Mouse (Mus musculus) stomach, embryonic 14.5 days (tissue): Measurements from ENCODE around the gene Cdc20. TPM values are rescaled to one million over a fixed set of nuclear protein-coding genes. Genes with fewer than 3 reads are reported as not detected.

ENCODE experiments used
- ATAC-seq: fragments of 200-750 bp; cut with Nextera tagmentation; 2 replicates; pipeline ENCODE4 v1.8.0; 2017; ENCODE audit warnings: low read depth, moderate TSS enrichment; ENCODE audit not compliant: insufficient number of reproducible peaks, insufficient read depth, low FRiP score
- H3K27ac ChIP-seq: fragments of 300-500 bp; sonication (generic); 2 replicates; pipeline ENCODE4 v1.5.1; 2014; ENCODE audit warnings: mild to moderate bottlenecking, low read length, moderate library complexity, mixed read lengths
- H3K27me3 ChIP-seq: fragments of 300-500 bp; sonication (generic); 2 replicates; pipeline ENCODE4 v1.6.1; 2014; ENCODE audit warnings: low read length, control low read depth, mixed read lengths; ENCODE audit not compliant: control insufficient read depth, insufficient read depth
- H3K36me3 ChIP-seq: fragments of 300-500 bp; sonication (generic); 2 replicates; pipeline ENCODE4 v1.6.1; 2014; ENCODE audit warnings: mild to moderate bottlenecking, control low read depth, low read length, moderate library complexity, mixed read lengths; ENCODE audit not compliant: control insufficient read depth, insufficient read depth
- H3K4me1 ChIP-seq: fragments of 300-500 bp; sonication (generic); 2 replicates; pipeline ENCODE4 v1.6.1; 2014; ENCODE audit warnings: low read length, control low read depth, mixed read lengths; ENCODE audit not compliant: control insufficient read depth, insufficient read depth
- H3K4me2 ChIP-seq: fragments of 300-500 bp; sonication (generic); replicated peaks from 2 replicates; pipeline ENCODE4 v1.6.1; 2014; ENCODE audit warnings: low read depth, low read length, control low read depth
- H3K4me3 ChIP-seq: fragments of 300-500 bp; sonication (generic); 2 replicates; pipeline ENCODE4 v1.5.1; 2014; ENCODE audit warnings: low read depth, low read length, control low read depth
- H3K9ac ChIP-seq: fragments of 300-500 bp; sonication (generic); replicated peaks from 2 replicates; pipeline ENCODE4 v1.6.1; 2014; ENCODE audit warnings: low read depth, mild to moderate bottlenecking, control low read depth, low read length, moderate library complexity, mixed read lengths
- H3K9me3 ChIP-seq: fragments of 300-500 bp; sonication (generic); 2 replicates; pipeline ENCODE4 v1.6.1; 2016; ENCODE audit warnings: low read depth, low read length, control low read depth; ENCODE audit not compliant: control insufficient read depth
- WGBS: fragments of 180-500 bp; shearing (Covaris S2); extraction: QIAGEN DNeasy Blood & Tissue Kit; methylation state at CpG from one replicate; pipeline ENCODE4 v1.1.7; 2014; 5-methylcytosine and 5-hydroxymethylcytosine counted together
- polyA plus RNA-seq: library from polyadenylated mRNA; unstranded; fragments of >200 nt; fragmentation: Nextera tagmentation; extraction: Ambion mirVana; gene quantifications from 2 replicates; pipeline ENCODE4 v1.2.1, GENCODE M21; 2014

The Cdc20 gene
- polyA plus RNA-seq, 1 experiment from 2014 or later, result 230 TPM

- 86% methylated on average over 6 of the region's 6 CpGs for WGBS
- no peak for ATAC-seq
- H3K4me2 ChIP-seq, result no peak overlapping the region
- H3K27me3 ChIP-seq, result no peaks in the 10 kb centered on the region
- H3K9me3 ChIP-seq, result no peaks in the 10 kb centered on the region
- H3K4me1 ChIP-seq, result no peaks in the 10 kb centered on the region
- H3K9ac ChIP-seq, result no peak overlapping the region
- peaks cover 76% of the 10 kb centered on the region for H3K36me3 ChIP-seq
- no peak overlapping the region for H3K4me3 ChIP-seq
- no peak overlapping the region for H3K27ac ChIP-seq
Measured at GRCm38 (mm10) chr4:118394505-118394904, 42.6 kb downstream of the Cdc20 start.

- no peak for ATAC-seq
- H3K4me2 ChIP-seq, result no peak overlapping the region
- H3K4me3 ChIP-seq, result no peak overlapping the region
- H3K9ac ChIP-seq, result no peak overlapping the region
- no peaks in the 10 kb centered on the region for H3K4me1 ChIP-seq
- 92% methylated on average over 11 of the region's 11 CpGs for WGBS
- no peak overlapping the region for H3K27ac ChIP-seq
- no peaks in the 10 kb centered on the region for H3K27me3 ChIP-seq
- H3K9me3 ChIP-seq, result no peaks in the 10 kb centered on the region
- H3K36me3 ChIP-seq, result peaks cover 95% of the 10 kb centered on the region
Measured at GRCm38 (mm10) chr4:118390146-118390545, 47.0 kb downstream of the Cdc20 start.

- no peaks in the 10 kb centered on the region for H3K27me3 ChIP-seq
- H3K9me3 ChIP-seq, result no peaks in the 10 kb centered on the region
- no peak for ATAC-seq
- no peak overlapping the region for H3K4me2 ChIP-seq
- 91% methylated on average over 8 of the region's 8 CpGs for WGBS
- H3K4me1 ChIP-seq, result no peaks in the 10 kb centered on the region
- no peak overlapping the region for H3K9ac ChIP-seq
- peaks cover 90% of the 10 kb centered on the region for H3K36me3 ChIP-seq
- no peak overlapping the region for H3K4me3 ChIP-seq
- no peak overlapping the region for H3K27ac ChIP-seq
Measured at GRCm38 (mm10) chr4:118387316-118387715, 49.8 kb downstream of the Cdc20 start.

- H3K4me1 ChIP-seq, result no peaks in the 10 kb centered on the region
- H3K9me3 ChIP-seq, result no peaks in the 10 kb centered on the region
- H3K27ac ChIP-seq, result no peak overlapping the region
- H3K4me2 ChIP-seq, result no peak overlapping the region
- WGBS, result 90% methylated on average over 7 of the region's 7 CpGs
- no peak overlapping the region for H3K4me3 ChIP-seq
- no peak for ATAC-seq
- H3K27me3 ChIP-seq, result no peaks in the 10 kb centered on the region
- H3K9ac ChIP-seq, result no peak overlapping the region
- peaks cover 72% of the 10 kb centered on the region for H3K36me3 ChIP-seq
Measured at GRCm38 (mm10) chr4:118383271-118383670, 53.9 kb downstream of the Cdc20 start.

Other genes starting within 250 kb of the Cdc20 start
- gene Ptprf, start 145.9 kb downstream of the Cdc20 start, polyA plus RNA-seq, result 79.8 and 84.0 TPM in 2 replicates
- gene Szt2, start 28.1 kb downstream of the Cdc20 start, polyA plus RNA-seq, result 10.7 and 14.5 TPM in 2 replicates
- gene Med8, start 28.0 kb downstream of the Cdc20 start, polyA plus RNA-seq, result 87.1 and 99.7 TPM in 2 replicates
- gene Elovl1, start 9.3 kb downstream of the Cdc20 start, polyA plus RNA-seq, result 109 and 110 TPM in 2 replicates
- 0.36 and 0.52 TPM in 2 replicates for gene Mpl, start 20.2 kb upstream of the Cdc20 start, polyA plus RNA-seq
- 16.4 and 18.5 TPM in 2 replicates for gene Tie1, start 52.7 kb upstream of the Cdc20 start, polyA plus RNA-seq
- gene 2610528J11Rik, start 89.6 kb upstream of the Cdc20 start, polyA plus RNA-seq, result 17.9 and 18.3 TPM in 2 replicates
- gene Tmem125, start 106.7 kb upstream of the Cdc20 start, polyA plus RNA-seq, result 5.0 and 6.5 TPM in 2 replicates
- gene Cfap57, start 183.4 kb upstream of the Cdc20 start, polyA plus RNA-seq, result 0.19 and 0.20 TPM in 2 replicates
- 137 and 147 TPM in 2 replicates for gene Ebna1bp2, start 183.4 kb upstream of the Cdc20 start, polyA plus RNA-seq
- gene Olfr62, start 221.6 kb upstream of the Cdc20 start, polyA plus RNA-seq, result not detected in 2 replicates